33 mouse cellular contexts compared by ENCODE assay signal in the genomic region with DNA sequence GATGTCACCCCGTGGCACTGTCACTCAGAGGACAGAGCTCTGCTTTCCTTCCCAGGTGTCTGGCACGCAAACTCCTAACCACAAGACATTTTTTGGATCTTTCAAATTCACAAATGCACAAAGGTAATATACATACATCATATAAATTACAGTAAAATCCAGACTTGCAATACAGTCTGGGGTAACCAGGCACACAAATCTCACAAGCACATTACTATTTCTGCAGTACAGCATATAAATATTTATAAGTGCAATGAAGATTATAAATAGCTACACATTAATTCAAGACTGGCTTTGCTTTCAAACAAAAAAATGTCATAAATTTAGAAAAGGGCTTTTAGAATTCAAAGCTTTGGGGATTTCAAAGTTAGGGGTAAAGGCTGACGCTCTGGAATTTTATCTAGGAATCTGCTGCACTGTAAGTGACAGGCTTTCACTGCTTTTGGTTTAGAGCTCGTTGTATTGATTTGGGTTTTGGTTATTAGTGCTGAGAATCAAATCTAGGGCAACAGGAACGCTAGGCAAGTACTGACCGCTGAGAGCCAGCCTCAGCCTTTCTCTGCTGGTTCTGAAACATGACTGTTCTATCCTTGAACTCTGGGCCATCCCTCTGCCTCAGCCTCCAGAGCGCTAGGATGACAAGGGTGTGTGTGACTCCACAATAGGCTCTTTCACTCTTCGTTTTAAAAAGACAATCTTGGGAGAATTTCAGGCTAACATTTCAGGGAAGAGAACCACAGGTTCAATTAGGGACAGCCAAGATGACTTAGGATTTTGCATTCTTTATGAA. TPM values are rescaled to one million over a fixed set of nuclear protein-coding genes. Genes with fewer than 3 reads are reported as not detected.
A peak's percentile ranks its signal among the peaks of the same experiment; 100 is the strongest.
DNase-seq lines count a peak whose midpoint lies in the region; ATAC-seq and TF ChIP-seq lines count a peak whose summit lies in the region.
"Had no signal": no experiment of that assay in that cellular context is flagged by ENCODE, and none has a peak within 500 bp of the region (broad histone marks: within the 10 kb centered on the region; RNA-seq: fewer than 3 reads in every experiment).

No protein-coding gene starts in this region.

- no peaks in the 10 kb centered on the region for H3K9me3 ChIP-seq in forebrain, embryonic 11.5 days (ENCODE audit: control insufficient read depth, low read length)
- H3K9me3 ChIP-seq in forebrain, embryonic 12.5 days = no peaks in the 10 kb centered on the region
- no peaks in the 10 kb centered on the region for H3K9me3 ChIP-seq in heart, embryonic 13.5 days
- H3K9me3 ChIP-seq in midbrain, embryonic 14.5 days (ENCODE audit: control insufficient read depth, low read length) = no peaks in the 10 kb centered on the region
- H3K9me3 ChIP-seq in midbrain, embryonic 10.5 days (replicated peaks) = no peaks in the 10 kb centered on the region
- H3K9me3 ChIP-seq in midbrain, postnatal 0 days (ENCODE audit: low read length) = no peaks in the 10 kb centered on the region
- H3K9me3 ChIP-seq: embryonic facial prominence, embryonic 13.5 days; heart, embryonic 15.5 days; hindbrain, embryonic 13.5 days; liver, embryonic 12.5 days had no signal

- H3K9ac ChIP-seq in forebrain, embryonic 11.5 days (ENCODE audit: low read length) = no peak overlapping the region
- H3K9ac ChIP-seq in forebrain, embryonic 12.5 days = no peak overlapping the region
- 0 out of 2 replicates have a peak overlapping the region, but pooled peaks have one; percentile 10 for H3K9ac ChIP-seq in heart, embryonic 13.5 days
- H3K9ac ChIP-seq in midbrain, embryonic 14.5 days (replicated peaks; ENCODE audit: low read length) = no peak overlapping the region
- H3K9ac ChIP-seq in midbrain, postnatal 0 days (replicated peaks; ENCODE audit: low read length, poor library complexity, severe bottlenecking) = no peak overlapping the region
- H3K9ac ChIP-seq: embryonic facial prominence, embryonic 13.5 days; heart, embryonic 15.5 days; hindbrain, embryonic 13.5 days; liver, embryonic 12.5 days had no signal

- H3K4me1 ChIP-seq in forebrain, embryonic 11.5 days (replicated peaks; ENCODE audit: control insufficient read depth, insufficient read depth, low read length) = no peaks in the 10 kb centered on the region
- H3K4me1 ChIP-seq in forebrain, embryonic 12.5 days = no peaks in the 10 kb centered on the region
- H3K4me1 ChIP-seq in heart, embryonic 13.5 days = no peaks in the 10 kb centered on the region; the same call in 1 of the 2 replicates
- 0 out of 2 replicates have a peak, but pooled peaks cover 4% of the 10 kb centered on the region for H3K4me1 ChIP-seq in midbrain, embryonic 14.5 days (ENCODE audit: control insufficient read depth, insufficient read depth, low read length)
- no peaks in the 10 kb centered on the region for H3K4me1 ChIP-seq in midbrain, embryonic 10.5 days
- no peaks in the 10 kb centered on the region for H3K4me1 ChIP-seq in midbrain, postnatal 0 days (ENCODE audit: insufficient read depth, low read length)
- H3K4me1 ChIP-seq: embryonic facial prominence, embryonic 13.5 days; liver, embryonic 12.5 days had no signal

- H3K4me3 ChIP-seq in forebrain, embryonic 11.5 days (ENCODE audit: low read depth, low read length) = no peak overlapping the region
- H3K4me3 ChIP-seq in forebrain, embryonic 12.5 days (replicated peaks) = no peak overlapping the region
- no peak overlapping the region for H3K4me3 ChIP-seq in heart, embryonic 13.5 days
- no peak overlapping the region for H3K4me3 ChIP-seq in midbrain, embryonic 14.5 days (replicated peaks; ENCODE audit: low read depth, low read length)
- H3K4me3 ChIP-seq in midbrain, embryonic 10.5 days = no peak overlapping the region
- H3K4me3 ChIP-seq in midbrain, postnatal 0 days (ENCODE audit: low read depth, low read length) = no peak overlapping the region
- H3K4me3 ChIP-seq: embryonic facial prominence, embryonic 13.5 days; erythroblast, embryonic 14.5 days; heart, embryonic 15.5 days; hindbrain, embryonic 13.5 days; liver, embryonic 12.5 days had no signal

- no peak for TF ChIP-seq CTCF in midbrain, postnatal 0 days (IDR thresholded peaks at IDR 0.05)

- no peak overlapping the region for H3K4me2 ChIP-seq in forebrain, embryonic 11.5 days (ENCODE audit: low read depth, low read length, severe bottlenecking)
- no peak overlapping the region for H3K4me2 ChIP-seq in forebrain, embryonic 12.5 days
- H3K4me2 ChIP-seq in heart, embryonic 13.5 days = no peak overlapping the region
- H3K4me2 ChIP-seq in midbrain, embryonic 14.5 days (ENCODE audit: low read length) = no peak overlapping the region
- H3K4me2 ChIP-seq in midbrain, postnatal 0 days (ENCODE audit: low read depth, low read length, poor library complexity, severe bottlenecking) = no peak overlapping the region
- H3K4me2 ChIP-seq: embryonic facial prominence, embryonic 13.5 days; heart, embryonic 15.5 days; hindbrain, embryonic 13.5 days; liver, embryonic 12.5 days had no signal

- no peaks in the 10 kb centered on the region for H3K36me3 ChIP-seq in forebrain, embryonic 11.5 days (ENCODE audit: control insufficient read depth, insufficient read depth, low read length)
- no peaks in the 10 kb centered on the region for H3K36me3 ChIP-seq in forebrain, embryonic 12.5 days (replicated peaks)
- H3K36me3 ChIP-seq in heart, embryonic 13.5 days = no peaks in the 10 kb centered on the region; the same call in 1 of the 2 replicates
- no peaks in the 10 kb centered on the region for H3K36me3 ChIP-seq in midbrain, embryonic 14.5 days (ENCODE audit: control insufficient read depth, insufficient read depth, low read length)
- H3K36me3 ChIP-seq in midbrain, embryonic 10.5 days = no peaks in the 10 kb centered on the region
- H3K36me3 ChIP-seq in midbrain, postnatal 0 days (ENCODE audit: insufficient read depth, low read length) = no peaks in the 10 kb centered on the region
- H3K36me3 ChIP-seq: embryonic facial prominence, embryonic 13.5 days; heart, embryonic 15.5 days; hindbrain, embryonic 13.5 days; liver, embryonic 12.5 days had no signal

- ATAC-seq in forebrain, embryonic 11.5 days (replicated peaks; ENCODE audit: low FRiP score) = no peak
- no peak for ATAC-seq in forebrain, embryonic 12.5 days (ENCODE audit: low FRiP score)
- ATAC-seq in heart, embryonic 13.5 days (ENCODE audit: extremely low read depth, insufficient number of reproducible peaks, low FRiP score, low TSS enrichment) = no peak
- ATAC-seq in midbrain, embryonic 14.5 days (ENCODE audit: low FRiP score, low TSS enrichment) = no peak
- no peak for ATAC-seq in midbrain, postnatal 0 days (ENCODE audit: low FRiP score)
- ATAC-seq: intestine, embryonic 16.5 days; liver, embryonic 12.5 days; lung, postnatal 0 days; Patski had no signal

- H3K27me3 ChIP-seq in forebrain, embryonic 11.5 days (ENCODE audit: control insufficient read depth, insufficient read depth, low read length) = no peaks in the 10 kb centered on the region
- H3K27me3 ChIP-seq in forebrain, embryonic 12.5 days = no peaks in the 10 kb centered on the region
- H3K27me3 ChIP-seq in heart, embryonic 13.5 days (replicated peaks) = no peaks in the 10 kb centered on the region
- no peaks in the 10 kb centered on the region for H3K27me3 ChIP-seq in midbrain, embryonic 14.5 days (ENCODE audit: control insufficient read depth, insufficient read depth, low read length)
- no peaks in the 10 kb centered on the region for H3K27me3 ChIP-seq in midbrain, embryonic 10.5 days (ENCODE audit: low read depth, poor library complexity, severe bottlenecking)
- no peaks in the 10 kb centered on the region for H3K27me3 ChIP-seq in midbrain, postnatal 0 days (ENCODE audit: insufficient read depth, low read length)
- H3K27me3 ChIP-seq: embryonic facial prominence, embryonic 13.5 days; heart, embryonic 15.5 days; hindbrain, embryonic 13.5 days; liver, embryonic 12.5 days; Patski had no signal

- WGBS in forebrain, embryonic 11.5 days = 91% methylated on average over 8 of the region's 8 CpGs
- 88% methylated on average over 8 of the region's 8 CpGs for WGBS in forebrain, embryonic 12.5 days
- WGBS in heart, embryonic 13.5 days = 67% methylated on average over 8 of the region's 8 CpGs
- WGBS in midbrain, embryonic 14.5 days = 79% methylated on average over 8 of the region's 8 CpGs
- 93% methylated on average over 8 of the region's 8 CpGs for WGBS in midbrain, embryonic 10.5 days
- 61% methylated on average over 8 of the region's 8 CpGs for WGBS in midbrain, postnatal 0 days

- intact Hi-C loops in heart, postnatal 10 days (cut with DNase I) = no loop called here

- DNase-seq in forebrain, embryonic 11.5 days (ENCODE audit: low spot score) = peak; percentile 24
- DNase-seq in heart, postnatal 10 days = no peak
- no peak for DNase-seq in midbrain, embryonic 14.5 days
- DNase-seq in midbrain, embryonic 10.5 days (ENCODE audit: low spot score) = no peak
- DNase-seq in midbrain, postnatal 0 days (ENCODE audit: low spot score) = no peak
- no peak for DNase-seq in thymus, adult 18-20 months
- DNase-seq: adrenal gland, postnatal 25 days; cerebellum, adult 11-12 months; cerebellum, adult 9-11 months; embryo, embryonic 11 days; gastrocnemius, postnatal 10 days; heart, postnatal 36 days; kidney, postnatal 10 days; layer of hippocampus, postnatal 36 days; left cerebral cortex, postnatal 4 days; lung, adult 18-20 months; right cerebral cortex, adult 18-20 months; spleen, adult 18-20 months; thymus, postnatal 25 days had no signal

- H3K27ac ChIP-seq in forebrain, embryonic 11.5 days (ENCODE audit: low read depth, low read length) = no peak overlapping the region
- no peak overlapping the region for H3K27ac ChIP-seq in forebrain, embryonic 12.5 days
- H3K27ac ChIP-seq in heart, embryonic 13.5 days (replicated peaks) = no peak overlapping the region
- peak overlapping the region; percentile 57 for H3K27ac ChIP-seq in midbrain, embryonic 14.5 days (replicated peaks; ENCODE audit: low read depth, low read length)
- H3K27ac ChIP-seq in midbrain, embryonic 10.5 days (replicated peaks) = no peak overlapping the region
- H3K27ac ChIP-seq in midbrain, postnatal 0 days (ENCODE audit: low read depth, low read length) = peak overlapping the region; percentile 6
- H3K27ac ChIP-seq: embryonic facial prominence, embryonic 13.5 days; heart, embryonic 15.5 days; liver, embryonic 12.5 days; macrophage had no signal

RNA-seq across cellular contexts. Expression of a gene that starts 16.3 kb away (rescaled TPM):
- 65.8 and 67.7 TPM in 2 replicates for polyA plus RNA-seq in forebrain, embryonic 11.5 days (2014; fragmentation: Nextera tagmentation; extraction: Ambion mirVana)
- 74.6 and 74.8 TPM in 2 replicates for polyA plus RNA-seq in forebrain, embryonic 12.5 days (2016; fragmentation: Nextera tagmentation; extraction: Ambion mirVana)
- polyA plus RNA-seq in heart, embryonic 13.5 days (2015; fragmentation: Nextera tagmentation; extraction: Ambion mirVana) = 43.3 and 44.4 TPM in 2 replicates
- 10 to 100 TPM; 86.2 to 92.2 TPM for total RNA-seq in heart, postnatal 10 days (2021)
- polyA plus RNA-seq in midbrain, embryonic 14.5 days (2014; fragmentation: Nextera tagmentation; extraction: Ambion mirVana) = 61.9 and 81.1 TPM in 2 replicates
- polyA plus RNA-seq in midbrain, embryonic 10.5 days (2016; fragmentation: Nextera tagmentation; extraction: Ambion mirVana) = 58.3 and 65.6 TPM in 2 replicates
- total RNA-seq in midbrain, postnatal 0 days (2014; rRNA removed) = 70.5 and 74.9 TPM in 2 replicates
- polyA plus RNA-seq in midbrain, postnatal 0 days (2015; fragmentation: Nextera tagmentation; extraction: Ambion mirVana) = 56.9 and 57.8 TPM in 2 replicates

RNA-seq across cellular contexts. Expression of a gene that starts 48.5 kb away (rescaled TPM):
- polyA plus RNA-seq in forebrain, embryonic 11.5 days (2014; fragmentation: Nextera tagmentation; extraction: Ambion mirVana) = 0.12 and 0.23 TPM in 2 replicates
- 0.21 TPM in 1 of 2 replicates, not detected in the other for polyA plus RNA-seq in forebrain, embryonic 12.5 days (2016; fragmentation: Nextera tagmentation; extraction: Ambion mirVana)
- 0.12 and 0.34 TPM in 2 replicates for polyA plus RNA-seq in heart, embryonic 13.5 days (2015; fragmentation: Nextera tagmentation; extraction: Ambion mirVana)
- under 1 TPM in 1 of 2 experiments, not detected in 1; 0.22 TPM for total RNA-seq in heart, postnatal 10 days (2021)
- 0.57 and 0.80 TPM in 2 replicates for polyA plus RNA-seq in midbrain, embryonic 14.5 days (2014; fragmentation: Nextera tagmentation; extraction: Ambion mirVana)
- 0.07 and 0.27 TPM in 2 replicates for polyA plus RNA-seq in midbrain, embryonic 10.5 days (2016; fragmentation: Nextera tagmentation; extraction: Ambion mirVana)
- total RNA-seq in midbrain, postnatal 0 days (2014; rRNA removed) = 0.57 and 0.77 TPM in 2 replicates
- polyA plus RNA-seq in midbrain, postnatal 0 days (2015; fragmentation: Nextera tagmentation; extraction: Ambion mirVana) = 0.41 and 0.80 TPM in 2 replicates
- total RNA-seq: gastrocnemius, postnatal 10 days; heart, adult 8-10 months; heart, postnatal 36 days; MEL had no signal
- polyA plus RNA-seq: erythroblast, embryonic 14.5 days; large intestine, adult 2 months; liver, embryonic 12.5 days; macrophage; Patski had no signal

Comparison
In these comparisons a context has a peak if more than half of its experiments do, and no peak if none do; other contexts are left out.
1. H3K27ac ChIP-seq: peak in midbrain, embryonic 14.5 days (single experiment) and midbrain, postnatal 0 days (single experiment); none in forebrain, embryonic 11.5 days (single experiment), forebrain, embryonic 12.5 days (single experiment), heart, embryonic 13.5 days (single experiment) and midbrain, embryonic 10.5 days (single experiment).